Mouse (Mus musculus) forebrain, embryonic 11.5 days (tissue): Measurements from ENCODE around the gene Spesp1. TPM values are rescaled to one million over a fixed set of nuclear protein-coding genes. Genes with fewer than 3 reads are reported as not detected.

Experiments
- ATAC-seq: fragments of 200-750 bp; cut with Nextera tagmentation; replicated peaks from 2 replicates; pipeline ENCODE4 v1.8.0; 2017; ENCODE audit warnings: moderate TSS enrichment; ENCODE audit not compliant: low FRiP score
- DNase-seq: peaks from one replicate; pipeline ENCODE4 v3.0.0-alpha.2; 2017; ENCODE audit warnings: low spot score
- H3K27ac ChIP-seq: fragments of 300-500 bp; sonication (generic); 2 replicates; pipeline ENCODE4 v1.5.1; 2014; ENCODE audit warnings: low read depth, low read length
- H3K27me3 ChIP-seq: fragments of 300-500 bp; sonication (generic); 2 replicates; pipeline ENCODE4 v1.6.1; 2014; ENCODE audit warnings: mild to moderate bottlenecking, low read length, mixed read lengths; ENCODE audit not compliant: control insufficient read depth, insufficient read depth
- H3K36me3 ChIP-seq: fragments of 300-500 bp; sonication (generic); 2 replicates; pipeline ENCODE4 v1.6.1; 2014; ENCODE audit warnings: mild to moderate bottlenecking, low read length, moderate library complexity, mixed read lengths; ENCODE audit not compliant: control insufficient read depth, insufficient read depth
- H3K4me1 ChIP-seq: fragments of 300-500 bp; sonication (generic); replicated peaks from 2 replicates; pipeline ENCODE4 v1.6.1; 2014; ENCODE audit warnings: low read length, mixed read lengths; ENCODE audit not compliant: control insufficient read depth, insufficient read depth
- H3K4me2 ChIP-seq: fragments of 300-500 bp; sonication (generic); 2 replicates; pipeline ENCODE4 v1.6.1; 2014; ENCODE audit warnings: low read depth, mild to moderate bottlenecking, low read length, moderate library complexity, mixed read lengths; ENCODE audit not compliant: severe bottlenecking
- H3K4me3 ChIP-seq: fragments of 300-500 bp; sonication (generic); 2 replicates; pipeline ENCODE4 v1.5.1; 2014; ENCODE audit warnings: low read depth, low read length
- H3K9ac ChIP-seq: fragments of 300-500 bp; sonication (generic); 2 replicates; pipeline ENCODE4 v1.6.1; 2014; ENCODE audit warnings: low read length
- H3K9me3 ChIP-seq: fragments of 300-500 bp; sonication (generic); 2 replicates; pipeline ENCODE4 v1.6.1; 2016; ENCODE audit warnings: low read length, mixed read lengths; ENCODE audit not compliant: control insufficient read depth
- WGBS: fragments of 180-500 bp; shearing (Covaris S2); extraction: QIAGEN DNeasy Blood & Tissue Kit; methylation state at CpG from one replicate; pipeline ENCODE4 v1.1.7; 2014; 5-methylcytosine and 5-hydroxymethylcytosine counted together
- polyA plus RNA-seq: library from polyadenylated mRNA; unstranded; fragments of >200 nt; fragmentation: Nextera tagmentation; extraction: Ambion mirVana; gene quantifications from 2 replicates; pipeline ENCODE4 v1.2.1, GENCODE M21; 2014

The Spesp1 gene
- not detected in 2 replicates for polyA plus RNA-seq

- ATAC-seq, result no peak
These were observed at the start of gene Spesp1 for GRCm38 (mm10) chr9:62281991-62282390. TSS of gene Spesp1 (minus strand) at chr9:62282208.

GRCm38 (mm10) chr9:62325965-62326364 is 44.0 kb upstream of the Spesp1 start:
- H3K4me3 ChIP-seq, result no peak overlapping the region
- no peaks in the 10 kb centered on the region for H3K27me3 ChIP-seq
- no peaks in the 10 kb centered on the region for H3K4me1 ChIP-seq
- no peak for DNase-seq
- H3K9ac ChIP-seq, result no peak overlapping the region
- no peak overlapping the region for H3K27ac ChIP-seq
- ATAC-seq, result no peak
- WGBS, result 67% methylated on average over 3 of the region's 3 CpGs
- no peaks in the 10 kb centered on the region for H3K36me3 ChIP-seq
- no peak overlapping the region for H3K4me2 ChIP-seq
- no peaks in the 10 kb centered on the region; the same call in 1 of the 2 replicates for H3K9me3 ChIP-seq

More at GRCm38 (mm10) chr9:62281991-62282390, at the start of gene Spesp1:
- H3K4me3 ChIP-seq, result no peak within 1 kb of the TSS
- H3K4me2 ChIP-seq, result no peak within 1 kb of the TSS
- H3K9me3 ChIP-seq, result no peaks in the 10 kb centered on the region
- no peaks in the 10 kb centered on the region for H3K36me3 ChIP-seq
- DNase-seq, result no peak
- 87% methylated on average over 27 of the region's 27 CpGs for WGBS
- H3K9ac ChIP-seq, result no peak within 1 kb of the TSS
- no peaks in the 10 kb centered on the region for H3K27me3 ChIP-seq
- H3K27ac ChIP-seq, result no peak within 1 kb of the TSS
- no peaks in the 10 kb centered on the region for H3K4me1 ChIP-seq

GRCm38 (mm10) chr9:62323816-62324215 is 41.8 kb upstream of the Spesp1 start:
- no peak overlapping the region for H3K27ac ChIP-seq
- no peak for DNase-seq

GRCm38 (mm10) chr9:62318729-62319128 is 36.7 kb upstream of the Spesp1 start:
- Histone ChIP-seq H3K27ac (no peak overlapping the region), H3K27me3 (no peaks in the 10 kb centered on the region), H3K4me3 (no peak overlapping the region), H3K4me1 (no peaks in the 10 kb centered on the region), H3K9me3 (no peaks in the 10 kb centered on the region; the same call in 1 of the 2 replicates), H3K9ac (no peak overlapping the region), H3K4me2 (no peak overlapping the region), H3K36me3 (no peaks in the 10 kb centered on the region)
- no peak for ATAC-seq
- no peak for DNase-seq
- WGBS, result 86% methylated on average over 4 of the region's 4 CpGs

More at GRCm38 (mm10) chr9:62323816-62324215, 41.8 kb upstream of the Spesp1 start:
- Histone ChIP-seq H3K27me3 (no peaks in the 10 kb centered on the region), H3K4me3 (no peak overlapping the region), H3K9me3 (no peaks in the 10 kb centered on the region; the same call in 1 of the 2 replicates), H3K4me1 (no peaks in the 10 kb centered on the region), H3K4me2 (no peak overlapping the region), H3K36me3 (no peaks in the 10 kb centered on the region), H3K9ac (no peak overlapping the region)
- WGBS, result 79% methylated on average over 1 of the region's 1 CpGs
- ATAC-seq, result no peak

DNA sequence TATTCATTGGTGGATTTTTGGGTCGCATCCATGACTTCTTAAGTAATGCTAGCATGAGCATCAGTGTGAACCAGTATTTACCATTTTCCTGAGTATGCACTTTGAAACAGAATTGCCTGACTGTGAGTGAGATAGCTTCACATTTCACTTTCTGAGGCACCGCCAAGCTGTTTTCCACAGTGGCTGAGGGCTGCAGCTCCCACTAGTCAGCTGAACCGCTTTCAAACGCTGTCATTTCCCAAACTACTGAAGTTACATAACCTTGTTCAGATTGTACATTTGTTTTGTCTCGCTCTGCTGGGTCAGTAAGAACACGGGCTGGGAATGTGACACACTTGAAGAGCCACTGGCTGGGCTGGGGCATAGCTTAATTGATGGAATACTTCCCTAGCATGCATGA is 33.5 kb upstream of the Spesp1 start:
- Histone ChIP-seq H3K9me3 (no peaks in the 10 kb centered on the region), H3K4me2 (no peak overlapping the region), H3K4me1 (no peaks in the 10 kb centered on the region), H3K27ac (no peak overlapping the region), H3K9ac (no peak overlapping the region), H3K36me3 (no peaks in the 10 kb centered on the region), H3K27me3 (no peaks in the 10 kb centered on the region), H3K4me3 (no peak overlapping the region)
- DNase-seq, result no peak
- 97% methylated on average over 6 of the region's 6 CpGs for whole genome bisulfite sequencing
- no peak for ATAC-seq

DNA sequence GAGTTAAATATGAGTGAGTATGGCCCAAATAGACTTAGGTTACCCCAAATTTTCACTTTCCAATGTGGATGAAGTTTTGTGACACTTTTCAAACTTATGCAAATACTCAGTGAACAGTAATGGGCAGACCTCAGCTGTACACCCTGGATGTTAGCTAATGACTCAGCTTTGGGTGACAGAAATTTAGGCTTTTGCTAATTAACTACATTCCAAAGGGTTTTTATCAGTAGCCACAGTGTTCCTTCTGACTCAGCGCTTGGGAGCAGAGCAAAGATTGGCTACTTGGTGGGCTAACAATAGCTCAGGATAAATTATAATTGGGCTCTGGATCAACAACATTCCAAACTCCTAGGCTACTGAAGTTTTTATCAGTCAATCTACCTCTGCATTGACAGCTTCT is 14.9 kb upstream of the Spesp1 start:
- H3K4me1 ChIP-seq, result peaks cover 5% of the 10 kb centered on the region; the same call in 1 of the 2 replicates
- 42% methylated on average over 1 of the region's 1 CpGs for WGBS
- no peak overlapping the region for H3K9ac ChIP-seq
- H3K9me3 ChIP-seq, result no peaks in the 10 kb centered on the region
- ATAC-seq (no peak), DNase-seq (no peak)
- no peak overlapping the region for H3K27ac ChIP-seq
- H3K27me3 ChIP-seq, result no peaks in the 10 kb centered on the region
- H3K4me2 ChIP-seq, result no peak overlapping the region
- no peaks in the 10 kb centered on the region for H3K36me3 ChIP-seq
- H3K4me3 ChIP-seq, result no peak overlapping the region

- no peaks in the 10 kb centered on the region for H3K9me3 ChIP-seq
- ATAC-seq (no peak), DNase-seq (peak; percentile 87)
- H3K27ac ChIP-seq, result no peak overlapping the region
- H3K4me3 ChIP-seq, result no peak overlapping the region
- no peaks in the 10 kb centered on the region for H3K36me3 ChIP-seq
- no peak overlapping the region for H3K9ac ChIP-seq
- no peak overlapping the region for H3K4me2 ChIP-seq
- 42% methylated on average over 7 of the region's 7 CpGs for WGBS
- peaks cover 5% of the 10 kb centered on the region; the same call in 1 of the 2 replicates for H3K4me1 ChIP-seq
- no peaks in the 10 kb centered on the region for H3K27me3 ChIP-seq
These were observed 13.1 kb upstream of the Spesp1 start for GRCm38 (mm10) chr9:62295006-62295698.

GRCm38 (mm10) chr9:62287633-62288025 is 5.6 kb upstream of the Spesp1 start:
- Histone ChIP-seq H3K4me3 (no peak overlapping the region), H3K4me1 (no peaks in the 10 kb centered on the region), H3K9ac (no peak overlapping the region), H3K9me3 (no peaks in the 10 kb centered on the region), H3K36me3 (no peaks in the 10 kb centered on the region), H3K4me2 (no peak overlapping the region), H3K27ac (no peak overlapping the region), H3K27me3 (no peaks in the 10 kb centered on the region)
- ATAC-seq (no peak), DNase-seq (no peak)
- 73% methylated on average over 4 of the region's 4 CpGs for WGBS
